Comparison of ENCODE assay signal across 15 mouse cellular contexts in genomic region chr17:71014911-71015310, GRCm38 (mm10). TPM values are rescaled to one million over a fixed set of nuclear protein-coding genes. Genes with fewer than 3 reads are reported as not detected.
DNase-seq lines count a peak whose midpoint lies in the region; ATAC-seq and TF ChIP-seq lines count a peak whose summit lies in the region.
"Had no signal": no experiment of that assay in that cellular context is flagged by ENCODE, and none has a peak within 500 bp of the region (broad histone marks: within the 10 kb centered on the region; RNA-seq: fewer than 3 reads in every experiment).

No protein-coding gene starts in this region.

- DNase-seq in heart, adult 11 months, result peak; percentile 90
- no peak for DNase-seq in heart, postnatal 10 days
- DNase-seq in kidney, postnatal 4 days, result no peak
- DNase-seq in embryonic facial prominence, embryonic 10.5 days (ENCODE audit: low spot score), result no peak
- no peak for DNase-seq in left cerebral cortex, postnatal 10 days (ENCODE audit: extremely low spot score in 1 of 2, low spot score in 2 of 2)
- DNase-seq in lung, postnatal 4 days, result no peak
- DNase-seq: B cell, adult 2 months; kidney, adult 8-10 months; liver, embryonic 13.5 days; lung, postnatal 10 days had no signal

- H3K27ac ChIP-seq in kidney, embryonic 15.5 days, result peak overlapping the region; percentile 67
- peak overlapping the region; percentile 14; the same call in 1 of the 2 replicates for H3K27ac ChIP-seq in embryonic facial prominence, embryonic 10.5 days (replicated peaks)
- H3K27ac ChIP-seq in olfactory bulb, adult 2 months (ENCODE audit: insufficient read depth, low read depth, low read length), result 0 out of 2 replicates have a peak overlapping the region, but pooled peaks have one; percentile 32
- H3K27ac ChIP-seq: forebrain, embryonic 10.5 days; hindbrain, embryonic 13.5 days; liver, embryonic 13.5 days had no signal

- TF ChIP-seq POLR2A in olfactory bulb, adult 2 months (IDR thresholded peaks at IDR 0.05; ENCODE audit: insufficient read depth, low read depth, low read length), result no peak

- TF ChIP-seq CTCF in olfactory bulb, adult 2 months (IDR thresholded peaks at IDR 0.05; ENCODE audit: insufficient read depth, low read depth, low read length), result no peak

- H3K4me1 ChIP-seq in kidney, embryonic 15.5 days, result peaks cover 23% of the 10 kb centered on the region
- peaks cover 13% of the 10 kb centered on the region for H3K4me1 ChIP-seq in embryonic facial prominence, embryonic 10.5 days
- H3K4me1 ChIP-seq in olfactory bulb, adult 2 months (ENCODE audit: control insufficient read depth, insufficient read depth, low read length), result peaks cover 11% of the 10 kb centered on the region

- 44% methylated on average over 5 of the region's 5 CpGs for whole genome bisulfite sequencing in kidney, embryonic 15.5 days
- 55% methylated on average over 5 of the region's 5 CpGs for WGBS in embryonic facial prominence, embryonic 10.5 days
- WGBS in olfactory bulb, adult 2 months, result 27% methylated on average over 5 of the region's 5 CpGs

- H3K36me3 ChIP-seq in kidney, embryonic 15.5 days, result no peaks in the 10 kb centered on the region
- no peaks in the 10 kb centered on the region for H3K36me3 ChIP-seq in embryonic facial prominence, embryonic 10.5 days (replicated peaks)
- H3K36me3 ChIP-seq: forebrain, embryonic 10.5 days; hindbrain, embryonic 13.5 days; liver, embryonic 13.5 days had no signal

- no peak overlapping the region for H3K4me2 ChIP-seq in kidney, embryonic 15.5 days
- H3K4me2 ChIP-seq: hindbrain, embryonic 13.5 days; liver, embryonic 13.5 days had no signal

- no peak; the same call in 1 of the 2 replicates for ATAC-seq in kidney, embryonic 15.5 days (replicated peaks; ENCODE audit: low FRiP score)

- H3K4me3 ChIP-seq in kidney, embryonic 15.5 days (replicated peaks), result no peak overlapping the region
- no peak overlapping the region for H3K4me3 ChIP-seq in embryonic facial prominence, embryonic 10.5 days
- no peak overlapping the region for H3K4me3 ChIP-seq in olfactory bulb, adult 2 months (ENCODE audit: insufficient read depth, low read depth, low read length)
- H3K4me3 ChIP-seq: forebrain, embryonic 10.5 days; hindbrain, embryonic 13.5 days; liver, embryonic 13.5 days; myocyte had no signal

- intact Hi-C loops in heart, postnatal 10 days (cut with DNase I), result no loop called here
- intact Hi-C loops in left cerebral cortex, postnatal 10 days (cut with DNase I), result no loop called here

- no peaks in the 10 kb centered on the region for H3K27me3 ChIP-seq in kidney, embryonic 15.5 days
- no peaks in the 10 kb centered on the region for H3K27me3 ChIP-seq in embryonic facial prominence, embryonic 10.5 days (replicated peaks; ENCODE audit: low read depth, poor library complexity, severe bottlenecking)
- H3K27me3 ChIP-seq: hindbrain, embryonic 13.5 days; liver, embryonic 13.5 days had no signal

- H3K9me3 ChIP-seq in kidney, embryonic 15.5 days (replicated peaks), result no peaks in the 10 kb centered on the region
- H3K9me3 ChIP-seq in embryonic facial prominence, embryonic 10.5 days, result 0 out of 2 replicates have a peak, but pooled peaks cover 2% of the 10 kb centered on the region
- H3K9me3 ChIP-seq: forebrain, embryonic 10.5 days; hindbrain, embryonic 13.5 days; liver, embryonic 13.5 days had no signal

- no peak overlapping the region for H3K9ac ChIP-seq in kidney, embryonic 15.5 days
- H3K9ac ChIP-seq: hindbrain, embryonic 13.5 days; liver, embryonic 13.5 days had no signal

RNA-seq across cellular contexts. Expression of gene Myl12a, which starts 12.2 kb away (rescaled TPM):
- total RNA-seq in heart, postnatal 10 days (2021), result 100 to 1,000 TPM; 846 to 935 TPM
- polyA plus RNA-seq in kidney, embryonic 15.5 days (2015; fragmentation: Nextera tagmentation; extraction: Ambion mirVana), result 642 and 672 TPM in 2 replicates
- polyA plus RNA-seq in embryonic facial prominence, embryonic 10.5 days (2016; fragmentation: Nextera tagmentation; extraction: Ambion mirVana), result 439 and 451 TPM in 2 replicates
- polyA plus RNA-seq in olfactory bulb, adult 2 months (2012; ENCODE audit: insufficient read depth, insufficient read length, low replicate concordance, missing spikeins), result not detected in 2 replicates
- total RNA-seq in left cerebral cortex, postnatal 10 days (2021), result 10 to 100 TPM; 45.1 to 47.8 TPM

RNA-seq across cellular contexts. Expression of gene Myom1, which starts 12.5 kb away (rescaled TPM):
- 1,000 to 10,000 TPM; 1,058 to 1,064 TPM for total RNA-seq in heart, postnatal 10 days (2021)
- 5.5 and 6.0 TPM in 2 replicates for polyA plus RNA-seq in kidney, embryonic 15.5 days (2015; fragmentation: Nextera tagmentation; extraction: Ambion mirVana)
- 2.5 and 3.4 TPM in 2 replicates for polyA plus RNA-seq in embryonic facial prominence, embryonic 10.5 days (2016; fragmentation: Nextera tagmentation; extraction: Ambion mirVana)
- polyA plus RNA-seq in olfactory bulb, adult 2 months (2012; ENCODE audit: insufficient read depth, insufficient read length, low replicate concordance, missing spikeins), result not detected in 2 replicates
- total RNA-seq in left cerebral cortex, postnatal 10 days (2021), result 1 to 10 TPM; 3.4 to 3.9 TPM

Comparison
In these comparisons a context has a peak if more than half of its experiments do, and no peak if none do; other contexts are left out.
1. H3K27ac ChIP-seq: peak in every context shown above with its lines; median percentile 67 in kidney, embryonic 15.5 days; 32 in olfactory bulb, adult 2 months; 14 in embryonic facial prominence, embryonic 10.5 days.